Mouse (Mus musculus) adrenal gland, postnatal 14 days (tissue): ENCODE measurements around the gene Elavl3. TPM values are rescaled to one million over a fixed set of nuclear protein-coding genes. Genes with fewer than 3 reads are reported as not detected.
"Not testable (repeated sequence)": the region's sequence is repeated elsewhere in the genome, so short reads cannot be mapped to it uniquely, and the experiment has no call there.

ENCODE experiments used
- DNase-seq: peaks from one replicate; pipeline ENCODE4 v3.0.0; 2021; ENCODE audit warnings: mixed read lengths
- long read RNA-seq, 2 experiments: library from polyadenylated mRNA; stranded (forward); transcript quantifications; one replicate each; pipeline ENCODE4 v2.0.0; 2021
- total RNA-seq: library from RNA; stranded (reverse); gene quantifications from 2 replicates; pipeline ENCODE4 v1.2.3, GENCODE M21; 2021

Elavl3 gene
- total RNA-seq = 2.4 and 3.0 TPM in 2 replicates
- long read RNA-seq, experiment 1 = 0 reads
- long read RNA-seq, experiment 2, partial matches to known transcripts = 0 of 1 reads
- long read RNA-seq, experiment 2, other reads (novel, unspliced or antisense) = 1 of 1 reads

GRCm38 (mm10) chr9:22051958-22052254, at the start of gene Elavl3:
TSS of gene Elavl3 (minus strand) at chr9:22052023.
- DNase-seq = no peak

GRCm38 (mm10) chr9:22099922-22100321, 48.1 kb upstream of the Elavl3 start:
- DNase-seq = no peak

GRCm38 (mm10) chr9:22098993-22099696, 47.3 kb upstream of the Elavl3 start, which contains the start of gene Cnn1:
TSS of gene Cnn1 (plus strand) at chr9:22099216.
- peak; percentile 58 for DNase-seq

- DNase-seq = peak; percentile 93
Observed at GRCm38 (mm10) chr9:22095854-22096307, 44.1 kb upstream of the Elavl3 start.

GRCm38 (mm10) chr9:22092746-22093145, 40.9 kb upstream of the Elavl3 start:
- no peak for DNase-seq

- peak; percentile 48 for DNase-seq
Observed at GRCm38 (mm10) chr9:22089986-22090385, 38.2 kb upstream of the Elavl3 start.

- no peak for DNase-seq
Observed at GRCm38 (mm10) chr9:22089281-22089680, 37.5 kb upstream of the Elavl3 start.

- DNase-seq = no peak
Observed at GRCm38 (mm10) chr9:22087034-22087618, 35.3 kb upstream of the Elavl3 start.

GRCm38 (mm10) chr9:22086012-22086411, 34.2 kb upstream of the Elavl3 start:
- DNase-seq = no peak

GRCm38 (mm10) chr9:22085022-22085834, 33.4 kb upstream of the Elavl3 start, which contains the start of gene Ecsit:
TSS of gene Ecsit (minus strand) at chr9:22085438.
- peak; percentile 94 for DNase-seq

GRCm38 (mm10) chr9:22084667-22085021, 32.8 kb upstream of the Elavl3 start:
- DNase-seq = no peak

GRCm38 (mm10) chr9:22076223-22076622, 24.4 kb upstream of the Elavl3 start:
- no peak for DNase-seq

- DNase-seq = not testable (repeated sequence)
Observed at GRCm38 (mm10) chr9:22075778-22076177, 24.0 kb upstream of the Elavl3 start.

- DNase-seq = no peak
Observed at GRCm38 (mm10) chr9:22072276-22072675, 20.5 kb upstream of the Elavl3 start.

GRCm38 (mm10) chr9:22070791-22071573, 19.2 kb upstream of the Elavl3 start, which contains the start of the genes Gm49318 and Zfp653:
TSS of gene Gm49318 (minus strand) at chr9:22071259.
TSS of gene Zfp653 (minus strand) at chr9:22071376.
- peak; percentile 98 for DNase-seq

- DNase-seq = no peak
Observed at GRCm38 (mm10) chr9:22069881-22070553, 18.2 kb upstream of the Elavl3 start.

- no peak for DNase-seq
Observed at GRCm38 (mm10) chr9:22067195-22067594, 15.4 kb upstream of the Elavl3 start.

GRCm38 (mm10) chr9:22066433-22066832, 14.6 kb upstream of the Elavl3 start:
- DNase-seq = peak; percentile 84

- DNase-seq = no peak
Observed at GRCm38 (mm10) chr9:22065642-22066041, 13.8 kb upstream of the Elavl3 start.

GRCm38 (mm10) chr9:22064341-22064740, 12.5 kb upstream of the Elavl3 start:
- no peak for DNase-seq

GRCm38 (mm10) chr9:22061339-22061738, 9.5 kb upstream of the Elavl3 start:
- DNase-seq = no peak
